Mouse (Mus musculus) intestine, postnatal 0 days (tissue): Measurements from ENCODE around the gene Slc19a2. TPM values are rescaled to one million over a fixed set of nuclear protein-coding genes. Genes with fewer than 3 reads are reported as not detected.

ENCODE experiments used
- ATAC-seq: fragments of 200-750 bp; cut with Nextera tagmentation; 2 replicates; pipeline ENCODE4 v1.8.0; 2017; ENCODE audit warnings: mild to moderate bottlenecking, moderate TSS enrichment, moderate library complexity
- H3K27ac ChIP-seq: fragments of 300-500 bp; sonication (generic); 2 replicates; pipeline ENCODE4 v1.5.1; 2014; ENCODE audit warnings: mild to moderate bottlenecking, low read depth, low read length, moderate library complexity
- H3K27me3 ChIP-seq: fragments of 300-500 bp; sonication (generic); replicated peaks from 2 replicates; pipeline ENCODE4 v1.6.1; 2014; ENCODE audit warnings: low read length, mixed read lengths; ENCODE audit not compliant: control insufficient read depth, insufficient read depth
- H3K36me3 ChIP-seq: fragments of 300-500 bp; sonication (generic); 2 replicates; pipeline ENCODE4 v1.6.1; 2014; ENCODE audit warnings: mild to moderate bottlenecking, moderate library complexity; ENCODE audit not compliant: control insufficient read depth, insufficient read depth
- H3K4me1 ChIP-seq: fragments of 300-500 bp; sonication (generic); replicated peaks from 2 replicates; pipeline ENCODE4 v1.6.1; 2014; ENCODE audit warnings: antibody characterized with exemption, low read length, mixed read lengths; ENCODE audit not compliant: control insufficient read depth, insufficient read depth
- H3K4me2 ChIP-seq: fragments of 300-500 bp; sonication (generic); replicated peaks from 2 replicates; pipeline ENCODE4 v1.6.1; 2014; ENCODE audit warnings: low read depth, mild to moderate bottlenecking, moderate library complexity
- H3K4me3 ChIP-seq: fragments of 300-500 bp; sonication (generic); 2 replicates; pipeline ENCODE4 v1.5.1; 2014; ENCODE audit warnings: low read depth, low read length
- H3K9ac ChIP-seq: fragments of 300-500 bp; sonication (generic); 2 replicates; pipeline ENCODE4 v1.6.1; 2014; ENCODE audit warnings: mild to moderate bottlenecking, low read depth, low read length
- H3K9me3 ChIP-seq: fragments of 300-500 bp; sonication (generic); 2 replicates; pipeline ENCODE4 v1.6.1; 2016; ENCODE audit warnings: mixed run types; ENCODE audit not compliant: control insufficient read depth
- CTCF ChIP-seq: sonication (generic); IDR thresholded peaks from 2 replicates; pipeline ENCODE4 v1.5.1; 2016; ENCODE audit warnings: low read depth, mild to moderate bottlenecking, control low read depth, antibody characterized with exemption, moderate library complexity
- WGBS: fragments of 180-500 bp; shearing (Covaris S2); extraction: QIAGEN DNeasy Blood & Tissue Kit; methylation state at CpG from one replicate; pipeline ENCODE4 v1.1.7; 2014; 5-methylcytosine and 5-hydroxymethylcytosine counted together
- polyA plus RNA-seq: library from polyadenylated mRNA; unstranded; fragments of >200 nt; fragmentation: Nextera tagmentation; extraction: Ambion mirVana; gene quantifications from 2 replicates; pipeline ENCODE4 v1.2.1, GENCODE M21; 2015

The Slc19a2 gene
- polyA plus RNA-seq, 1 experiment from 2014 or later = 5.0 TPM

GRCm38 (mm10) chr1:164233447-164233846 lies 15.4 kb upstream of the Slc19a2 start:
- H3K27ac ChIP-seq = no peak overlapping the region

DNA sequence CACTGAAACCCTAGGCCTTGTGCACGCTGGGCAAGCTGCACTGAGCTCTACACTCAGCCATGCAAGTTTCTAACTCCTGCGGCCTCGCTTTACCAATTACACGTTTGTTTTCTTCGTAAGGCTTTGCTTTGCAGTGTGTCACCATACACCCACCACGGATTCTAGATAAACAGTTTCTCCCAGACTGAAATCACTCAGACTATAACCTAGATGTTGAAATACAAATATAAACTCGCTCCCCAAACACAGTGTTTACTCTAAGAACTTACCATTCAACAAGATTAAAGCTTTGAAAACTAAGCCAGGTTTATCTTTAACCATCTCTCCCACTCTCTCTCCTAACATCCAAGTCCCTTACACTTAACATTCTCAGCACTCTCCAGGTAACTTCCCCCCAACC lies 13.8 kb upstream of the Slc19a2 start:
- H3K4me1 ChIP-seq = no peaks in the 10 kb centered on the region
- no peak overlapping the region for H3K9ac ChIP-seq
- no peak overlapping the region for H3K4me2 ChIP-seq
- WGBS = 41% methylated on average over 7 of the region's 7 CpGs
- H3K9me3 ChIP-seq = no peaks in the 10 kb centered on the region
- H3K4me3 ChIP-seq = no peak overlapping the region
- ATAC-seq = no peak
- no peak overlapping the region for H3K27ac ChIP-seq
- TF ChIP-seq CTCF = no peak
- no peaks in the 10 kb centered on the region for H3K36me3 ChIP-seq
- H3K27me3 ChIP-seq = no peaks in the 10 kb centered on the region

More at GRCm38 (mm10) chr1:164233447-164233846, 15.4 kb upstream of the Slc19a2 start:
- Histone ChIP-seq H3K27me3 (no peaks in the 10 kb centered on the region), H3K9me3 (no peaks in the 10 kb centered on the region), H3K4me1 (no peaks in the 10 kb centered on the region), H3K4me3 (no peak overlapping the region), H3K4me2 (no peak overlapping the region), H3K36me3 (no peaks in the 10 kb centered on the region), H3K9ac (no peak overlapping the region)
- no peak for TF ChIP-seq CTCF
- ATAC-seq = peak; percentile 49
- WGBS = 58% methylated on average over 1 of the region's 1 CpGs

DNA sequence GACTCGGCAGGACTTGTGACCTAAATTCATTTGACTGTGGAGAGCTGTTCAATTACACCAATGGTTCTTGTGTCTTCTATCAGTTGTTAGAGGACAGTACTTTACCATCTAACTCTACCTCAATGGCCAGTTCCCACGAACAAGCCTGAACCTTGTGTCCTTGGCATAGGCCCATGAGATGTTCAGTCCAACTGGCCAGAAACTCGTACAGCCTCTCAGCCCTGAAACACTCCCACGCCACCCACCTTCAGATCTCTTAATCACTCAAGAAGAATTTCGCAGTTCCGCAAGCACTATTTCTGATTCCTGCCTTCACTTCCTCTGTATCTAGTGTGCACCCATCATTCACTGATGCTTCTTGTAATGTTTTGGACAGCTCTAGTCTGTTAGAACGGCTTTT lies 12.8 kb upstream of the Slc19a2 start:
- no peak overlapping the region for H3K4me3 ChIP-seq
- WGBS = 66% methylated on average over 7 of the region's 7 CpGs

GRCm38 (mm10) chr1:164241494-164241893 lies 7.4 kb upstream of the Slc19a2 start:
- Histone ChIP-seq H3K36me3 (no peaks in the 10 kb centered on the region), H3K4me1 (no peaks in the 10 kb centered on the region), H3K4me3 (no peak overlapping the region), H3K9me3 (no peaks in the 10 kb centered on the region), H3K27ac (no peak overlapping the region), H3K27me3 (no peaks in the 10 kb centered on the region), H3K9ac (no peak overlapping the region), H3K4me2 (no peak overlapping the region)
- TF ChIP-seq CTCF = no peak
- no peak for ATAC-seq
- WGBS = 73% methylated on average over 2 of the region's 2 CpGs

More for the DNA sequence above, 12.8 kb upstream of the Slc19a2 start:
- no peak for TF ChIP-seq CTCF
- Histone ChIP-seq H3K36me3 (no peaks in the 10 kb centered on the region), H3K9ac (no peak overlapping the region), H3K9me3 (no peaks in the 10 kb centered on the region), H3K27me3 (no peaks in the 10 kb centered on the region), H3K27ac (no peak overlapping the region), H3K4me2 (no peak overlapping the region), H3K4me1 (no peaks in the 10 kb centered on the region)
- ATAC-seq = no peak

GRCm38 (mm10) chr1:164242809-164243208 lies 6.0 kb upstream of the Slc19a2 start:
- Histone ChIP-seq H3K4me3 (no peak overlapping the region), H3K4me2 (no peak overlapping the region), H3K36me3 (no peaks in the 10 kb centered on the region), H3K9ac (no peak overlapping the region), H3K9me3 (no peaks in the 10 kb centered on the region), H3K27me3 (no peaks in the 10 kb centered on the region), H3K4me1 (no peaks in the 10 kb centered on the region), H3K27ac (no peak overlapping the region)
- 53% methylated on average over 8 of the region's 8 CpGs for WGBS
- no peak for ATAC-seq
- TF ChIP-seq CTCF = no peak

DNA sequence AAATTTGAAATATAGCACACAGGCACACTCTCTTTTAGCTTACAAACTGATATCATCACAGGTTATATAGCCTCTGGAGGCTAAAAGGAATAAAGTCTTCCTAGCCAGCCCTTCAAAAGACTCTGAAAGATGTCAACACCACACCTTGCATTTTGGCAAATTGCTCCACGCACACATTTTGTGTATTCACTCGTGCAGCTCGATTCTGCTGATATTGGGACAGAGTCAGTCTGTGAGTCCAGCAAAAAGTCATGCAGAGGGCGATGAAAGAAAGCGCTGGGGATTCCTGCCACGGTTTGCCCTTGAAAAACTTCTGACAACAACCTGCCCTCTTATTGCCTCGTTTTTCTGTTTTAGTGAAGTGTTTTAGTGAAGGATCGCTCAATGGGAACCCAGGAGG lies 1.4 kb upstream of the Slc19a2 start:
- no peak overlapping the region for H3K4me3 ChIP-seq
- no peak overlapping the region for H3K9ac ChIP-seq
- no peak for TF ChIP-seq CTCF
- H3K4me1 ChIP-seq = 0 out of 2 replicates have a peak, but pooled peaks cover 2% of the 10 kb centered on the region
- H3K9me3 ChIP-seq = no peaks in the 10 kb centered on the region
- H3K27ac ChIP-seq = no peak overlapping the region
- no peak for ATAC-seq
- peak overlapping the region; percentile 97 for H3K4me2 ChIP-seq
- H3K36me3 ChIP-seq = no peaks in the 10 kb centered on the region
- 58% methylated on average over 8 of the region's 8 CpGs for WGBS
- no peaks in the 10 kb centered on the region for H3K27me3 ChIP-seq

DNA sequence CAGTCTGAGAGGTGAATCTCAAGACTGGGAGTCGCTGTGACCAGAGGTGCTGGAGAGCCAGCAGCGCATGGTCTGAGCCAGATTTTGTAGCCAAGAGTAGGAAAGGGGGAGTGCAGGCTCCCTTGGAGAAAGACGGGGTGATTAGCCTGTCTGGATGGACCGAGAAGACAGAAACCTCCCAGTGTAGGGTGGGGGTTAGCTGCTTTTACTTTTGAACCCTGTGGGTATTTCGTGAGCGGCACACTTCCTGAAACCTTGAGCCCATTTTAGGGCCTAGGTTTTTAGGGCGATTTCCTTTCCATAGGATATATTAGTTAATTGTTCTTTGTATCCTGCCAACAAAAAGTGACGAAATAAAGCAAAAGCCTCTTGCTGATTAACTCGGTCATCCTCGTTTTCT lies 875 bp upstream of the Slc19a2 start:
- no peak for ATAC-seq
- peak overlapping the region; percentile 84; the same call in 1 of the 2 replicates for H3K4me3 ChIP-seq
- H3K9ac ChIP-seq = peak overlapping the region; percentile 58; the same call in 1 of the 2 replicates
- no peak for TF ChIP-seq CTCF
- WGBS = 23% methylated on average over 10 of the region's 10 CpGs
- H3K4me1 ChIP-seq = 0 out of 2 replicates have a peak, but pooled peaks cover 5% of the 10 kb centered on the region
- H3K27ac ChIP-seq = peak overlapping the region; percentile 80; the same call in 1 of the 2 replicates
- no peaks in the 10 kb centered on the region for H3K36me3 ChIP-seq
- no peaks in the 10 kb centered on the region for H3K9me3 ChIP-seq
- H3K4me2 ChIP-seq = peak overlapping the region; percentile 97
- no peaks in the 10 kb centered on the region for H3K27me3 ChIP-seq
